Mouse (Mus musculus): ENCODE data around the gene Krt31. TPM values are rescaled to one million over a fixed set of nuclear protein-coding genes. Genes with fewer than 3 reads are reported as not detected.

Krt31 gene
- total RNA-seq (2021) = not detected
- long read RNA-seq, experiment 1 = 0 reads
- long read RNA-seq, experiment 2 = 0 reads

GRCm38 (mm10) chr11:100050451-100050850 lies at the start of gene Krt31:
TSS of gene Krt31 (minus strand) at chr11:100050551.
- DNase-seq (ENCODE audit: low spot score in 2 of 2) = no peak

GRCm38 (mm10) chr11:100097819-100098218 lies 47.5 kb upstream of the Krt31 start:
- DNase-seq (ENCODE audit: low spot score in 2 of 2) = no peak

- DNase-seq (ENCODE audit: low spot score in 2 of 2) = no peak
These were observed 45.8 kb upstream of the Krt31 start, which contains the start of gene Krt35 for GRCm38 (mm10) chr11:100096141-100096540. TSS of gene Krt35 (minus strand) at chr11:100096241.

GRCm38 (mm10) chr11:100088378-100089025 lies 38.2 kb upstream of the Krt31 start:
- DNase-seq (ENCODE audit: low spot score in 2 of 2) = no peak

GRCm38 (mm10) chr11:100087861-100088260 lies 37.5 kb upstream of the Krt31 start, which contains the start of gene Krt32:
TSS of gene Krt32 (minus strand) at chr11:100088226.
- no peak for DNase-seq (ENCODE audit: low spot score in 2 of 2)

GRCm38 (mm10) chr11:100073873-100074272 lies 23.5 kb upstream of the Krt31 start:
- DNase-seq (ENCODE audit: low spot score in 2 of 2) = no peak

- DNase-seq (ENCODE audit: low spot score in 2 of 2) = no peak
These were observed 17.1 kb upstream of the Krt31 start for GRCm38 (mm10) chr11:100067293-100068036.

- DNase-seq (ENCODE audit: low spot score in 2 of 2) = no peak
These were observed 16.1 kb upstream of the Krt31 start for GRCm38 (mm10) chr11:100066236-100067010.

- DNase-seq (ENCODE audit: low spot score in 2 of 2) = no peak
These were observed 8.5 kb upstream of the Krt31 start for GRCm38 (mm10) chr11:100058875-100059274.

- no peak for DNase-seq (ENCODE audit: low spot score in 2 of 2)
These were observed 5.6 kb upstream of the Krt31 start for GRCm38 (mm10) chr11:100055686-100056655.

- DNase-seq (ENCODE audit: low spot score in 2 of 2) = no peak
These were observed 3.2 kb downstream of the Krt31 start for GRCm38 (mm10) chr11:100047193-100047592.

GRCm38 (mm10) chr11:100046303-100046866 lies 4.0 kb downstream of the Krt31 start:
- DNase-seq (ENCODE audit: low spot score in 2 of 2) = no peak

- no peak for DNase-seq (ENCODE audit: low spot score in 2 of 2)
These were observed 8.9 kb downstream of the Krt31 start, which contains the start of gene Krt34 for GRCm38 (mm10) chr11:100041454-100041853. TSS of gene Krt34 (minus strand) at chr11:100041554.

GRCm38 (mm10) chr11:100029768-100030167 lies 20.6 kb downstream of the Krt31 start, which contains the start of gene Krt33b:
TSS of gene Krt33b (minus strand) at chr11:100029868.
- no peak for DNase-seq (ENCODE audit: low spot score in 2 of 2)

GRCm38 (mm10) chr11:100021438-100021837 lies 28.9 kb downstream of the Krt31 start:
- DNase-seq (ENCODE audit: low spot score in 2 of 2) = no peak

- no peak for DNase-seq (ENCODE audit: low spot score in 2 of 2)
These were observed 30.9 kb downstream of the Krt31 start for GRCm38 (mm10) chr11:100019466-100019865.

- no peak for DNase-seq (ENCODE audit: low spot score in 2 of 2)
These were observed 34.2 kb downstream of the Krt31 start, which contains the start of gene Krt33a for GRCm38 (mm10) chr11:100016112-100016511. TSS of gene Krt33a (minus strand) at chr11:100016212.

- no peak for DNase-seq (ENCODE audit: low spot score in 2 of 2)
These were observed 36.6 kb downstream of the Krt31 start for GRCm38 (mm10) chr11:100013691-100014171.

GRCm38 (mm10) chr11:100010682-100011081 lies 39.7 kb downstream of the Krt31 start:
- DNase-seq (ENCODE audit: low spot score in 2 of 2) = no peak

GRCm38 (mm10) chr11:100008336-100008735 lies 42.0 kb downstream of the Krt31 start:
- DNase-seq (ENCODE audit: low spot score in 2 of 2) = no peak
